Mouse (Mus musculus) urinary bladder, postnatal 4 days (tissue): ENCODE measurements around the gene Cmklr1.

Experiments used
- DNase-seq, 2 experiments: peaks; one replicate each; pipeline ENCODE4 v3.0.0; 2021 to 2022; ENCODE audit warnings: low spot score in 2 of 2

The Cmklr1 gene

GRCm38 (mm10) chr5:113652215-113652614 is 2.0 kb upstream of the Cmklr1 start:
- no peak for DNase-seq

DNA sequence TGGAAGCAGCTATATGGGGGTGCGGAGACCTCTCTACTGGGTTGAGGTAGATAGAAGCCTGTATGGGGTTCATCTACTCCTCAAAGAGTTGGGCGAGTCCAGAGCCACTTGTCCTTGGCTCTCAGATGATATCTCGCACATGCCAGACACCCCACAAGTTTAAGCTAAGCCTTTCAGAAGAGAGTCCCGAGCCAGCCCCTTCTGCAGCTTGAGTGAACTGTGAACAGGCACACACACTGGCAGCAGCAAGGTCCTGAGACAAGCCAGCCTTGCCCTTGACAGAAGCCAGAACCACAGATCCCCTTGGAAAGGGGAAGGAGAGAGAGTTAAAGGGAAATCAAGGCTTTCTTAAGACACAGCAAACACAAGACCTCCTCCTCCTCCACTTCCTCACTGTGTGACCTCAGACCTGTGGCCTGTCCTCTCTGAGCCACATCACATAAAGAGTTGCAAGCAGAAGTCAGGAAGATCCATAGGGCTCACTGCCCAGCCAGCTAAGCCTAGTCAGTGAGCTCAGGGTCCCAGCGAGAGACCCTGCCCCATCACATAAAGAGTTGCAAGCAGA is 1.5 kb downstream of the Cmklr1 start:
- DNase-seq, result no peak

- DNase-seq, result no peak
These were observed 3.1 kb downstream of the Cmklr1 start for GRCm38 (mm10) chr5:113647141-113647540.

- DNase-seq, result no peak
These were observed 5.7 kb downstream of the Cmklr1 start for GRCm38 (mm10) chr5:113644520-113644919.

DNA sequence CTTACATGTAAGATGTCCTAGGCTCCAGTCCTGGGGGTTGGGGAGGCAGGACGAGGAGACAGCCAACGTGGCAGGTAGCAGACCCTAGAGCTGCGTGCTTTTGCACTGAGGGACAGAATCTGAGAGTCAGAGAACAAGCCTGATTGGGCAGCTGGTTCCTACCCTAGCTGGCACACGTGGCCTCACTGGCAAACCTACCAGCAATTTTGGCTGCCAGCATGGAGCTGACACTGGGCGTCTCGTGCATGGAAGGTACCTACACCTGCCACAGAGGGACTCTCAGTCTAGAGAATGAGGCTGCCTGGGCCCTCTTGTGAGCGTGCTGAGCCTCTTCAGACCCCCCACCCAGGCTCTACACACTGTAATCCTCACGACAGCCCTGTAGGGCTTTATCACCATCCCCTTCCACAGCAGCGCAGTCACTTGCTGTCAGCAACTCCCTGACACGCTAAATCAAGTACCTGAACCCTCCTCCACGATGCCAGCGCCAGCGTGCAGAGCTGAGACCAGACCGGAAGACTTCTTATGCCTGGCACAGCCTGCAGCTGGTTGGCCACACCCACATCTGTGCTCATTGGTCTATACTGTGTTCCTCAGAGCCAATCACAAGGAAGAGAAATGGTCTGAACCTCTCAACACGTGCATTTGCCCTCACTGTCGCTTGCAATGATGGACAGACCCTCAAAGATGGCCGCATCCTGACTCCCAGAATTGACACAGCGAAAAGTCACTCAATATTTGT is 6.9 kb downstream of the Cmklr1 start:
- no peak for DNase-seq

DNA sequence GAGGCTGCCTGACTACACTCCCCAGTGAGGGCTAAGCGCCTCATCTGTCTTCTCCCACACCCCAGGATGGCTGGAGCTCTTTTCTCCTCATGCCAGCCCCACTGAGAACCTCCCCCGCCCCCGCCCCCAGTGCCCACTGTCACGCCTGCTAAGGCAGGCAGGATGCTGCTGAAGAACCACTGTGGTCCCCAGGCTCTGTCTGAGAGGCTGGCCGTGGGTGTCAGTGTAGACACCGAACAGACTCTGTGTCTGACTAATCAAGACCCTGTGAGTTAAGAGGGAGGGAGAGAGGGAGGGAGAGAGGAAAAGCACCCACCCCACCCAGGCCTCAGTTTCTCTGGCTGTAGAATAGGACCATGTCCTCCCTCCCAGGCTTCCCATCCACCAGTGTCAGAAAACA is 9.2 kb downstream of the Cmklr1 start:
- DNase-seq, result no peak

DNA sequence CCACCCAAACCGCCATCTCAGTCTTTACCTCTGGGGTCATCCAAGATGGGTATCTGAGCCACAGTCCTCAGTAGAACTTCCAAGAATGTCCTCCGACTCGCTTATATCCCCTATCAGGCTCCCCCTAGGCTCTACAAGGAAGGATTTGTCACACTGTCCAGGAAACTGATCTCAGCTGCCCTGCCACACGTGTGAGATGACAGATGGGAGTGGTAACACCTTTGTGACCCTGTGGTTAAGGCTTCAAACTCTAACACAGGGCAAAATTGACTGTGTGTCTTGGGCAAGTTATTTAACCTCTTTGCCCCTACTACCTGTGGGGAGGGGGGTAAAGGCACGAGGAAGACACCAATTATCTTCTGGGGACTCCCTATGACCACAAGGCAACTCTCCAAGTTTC is 11.1 kb downstream of the Cmklr1 start:
- DNase-seq, result no peak

DNA sequence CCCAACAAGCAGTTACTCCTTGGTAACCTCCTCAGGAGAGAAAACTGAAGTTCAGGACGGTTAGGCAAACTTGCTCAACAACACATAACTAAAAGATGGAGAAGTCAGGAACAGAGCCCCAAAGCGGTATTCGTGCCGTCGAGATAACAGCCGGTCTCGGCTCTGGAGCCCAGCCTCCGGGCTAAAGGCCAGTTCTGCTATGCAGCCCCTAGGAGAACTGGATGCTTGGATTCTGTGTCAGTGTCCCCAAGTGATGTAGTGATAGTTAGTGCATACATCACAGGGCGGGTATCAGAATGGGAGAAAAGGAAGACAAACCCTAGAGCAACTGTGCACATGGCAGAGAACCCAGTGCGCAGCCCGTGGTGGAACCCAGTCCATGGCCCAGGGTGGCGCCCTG is 12.2 kb downstream of the Cmklr1 start:
- DNase-seq, result no peak

DNA sequence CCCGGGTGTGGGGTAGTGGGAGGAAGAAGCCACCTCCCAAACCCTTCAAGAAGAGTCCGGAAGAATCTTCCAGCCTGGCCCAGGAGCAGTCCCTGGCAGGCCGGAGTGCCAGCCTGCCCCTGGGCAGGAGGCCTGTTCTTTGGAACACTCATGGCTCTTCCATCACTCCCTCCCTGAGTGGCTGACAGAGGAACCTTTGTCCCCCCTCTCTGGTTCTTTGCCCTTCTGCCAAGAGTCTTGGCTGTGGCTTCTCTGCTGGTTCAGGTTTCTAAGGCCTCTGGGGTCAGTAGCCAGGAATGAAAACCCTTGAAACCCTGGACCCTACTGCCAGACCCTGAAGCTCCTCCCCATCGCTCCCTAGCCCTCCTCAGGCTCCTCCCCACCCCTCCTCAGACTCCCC is 12.6 kb downstream of the Cmklr1 start:
- no peak for DNase-seq

GRCm38 (mm10) chr5:113635861-113636565 is 14.2 kb downstream of the Cmklr1 start:
- no peak for DNase-seq

DNA sequence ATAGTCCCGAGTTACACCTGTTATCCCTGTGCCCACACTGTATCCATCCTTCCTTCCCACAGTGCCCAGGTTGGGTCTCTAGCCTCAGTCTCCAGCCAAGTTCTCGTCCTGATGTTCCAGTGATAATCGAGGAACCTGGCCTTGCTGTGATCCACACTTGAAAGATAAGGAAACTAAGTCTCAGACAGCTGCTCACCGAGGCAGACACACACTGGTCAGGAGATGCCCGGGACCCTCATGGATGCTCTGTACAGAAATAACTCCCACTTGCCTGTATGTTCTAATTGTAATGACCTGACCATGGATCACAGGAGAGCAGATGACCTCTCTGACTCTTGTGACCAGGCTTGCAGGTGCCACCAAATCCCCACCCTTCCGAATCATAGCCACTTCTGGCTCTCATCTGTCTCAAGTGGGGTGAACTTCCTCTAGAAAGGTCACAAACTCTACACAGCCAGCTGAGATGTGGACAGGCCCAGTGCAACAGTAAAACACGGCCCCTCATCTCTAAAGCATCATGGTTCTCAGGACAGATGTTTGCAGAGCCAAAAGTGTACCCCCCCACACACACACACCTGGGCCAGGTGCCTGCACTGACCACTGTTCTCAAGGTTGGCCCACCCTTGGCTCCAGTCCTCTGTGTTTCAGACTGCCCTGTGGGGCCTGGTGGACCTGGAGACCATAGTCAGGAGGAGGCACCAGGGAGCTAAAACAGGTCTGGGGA is 15.2 kb downstream of the Cmklr1 start:
- no peak for DNase-seq

DNA sequence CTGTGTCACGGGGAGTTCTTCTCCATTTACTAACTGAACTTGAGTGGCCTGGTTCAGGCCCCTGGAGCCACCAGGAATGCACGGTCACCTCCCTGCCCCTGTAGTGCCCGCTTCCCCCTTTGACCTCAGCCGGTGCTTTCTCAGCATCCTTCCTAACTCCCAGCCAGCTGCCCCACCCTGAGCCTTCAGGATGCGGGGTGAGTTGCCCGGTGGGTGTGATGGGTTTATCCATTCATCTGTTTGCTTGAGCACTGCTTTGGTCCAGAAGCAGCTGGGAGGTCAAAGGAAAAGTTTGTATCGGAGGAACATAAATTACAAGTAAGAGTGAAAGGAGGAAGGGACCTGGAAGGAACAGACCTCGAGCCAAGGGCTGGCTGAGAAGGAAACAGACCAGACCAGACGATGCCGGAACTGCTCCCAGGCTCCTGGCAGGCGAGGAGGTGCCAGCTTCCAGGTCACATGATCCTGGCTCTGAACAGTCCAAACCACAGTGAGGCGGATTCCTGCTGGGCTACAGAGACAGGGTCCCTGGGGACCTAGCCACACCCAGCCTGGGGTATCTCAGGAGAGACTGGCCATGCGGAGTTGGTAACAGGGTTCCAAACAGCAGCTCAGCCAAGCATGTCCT is 16.1 kb downstream of the Cmklr1 start:
- DNase-seq, result no peak

GRCm38 (mm10) chr5:113633037-113633714 is 17.1 kb downstream of the Cmklr1 start:
- DNase-seq, result peak in 1 of 2 experiments; percentile 37

- no peak for DNase-seq
These were observed 20.1 kb downstream of the Cmklr1 start for GRCm38 (mm10) chr5:113630116-113630515.

DNA sequence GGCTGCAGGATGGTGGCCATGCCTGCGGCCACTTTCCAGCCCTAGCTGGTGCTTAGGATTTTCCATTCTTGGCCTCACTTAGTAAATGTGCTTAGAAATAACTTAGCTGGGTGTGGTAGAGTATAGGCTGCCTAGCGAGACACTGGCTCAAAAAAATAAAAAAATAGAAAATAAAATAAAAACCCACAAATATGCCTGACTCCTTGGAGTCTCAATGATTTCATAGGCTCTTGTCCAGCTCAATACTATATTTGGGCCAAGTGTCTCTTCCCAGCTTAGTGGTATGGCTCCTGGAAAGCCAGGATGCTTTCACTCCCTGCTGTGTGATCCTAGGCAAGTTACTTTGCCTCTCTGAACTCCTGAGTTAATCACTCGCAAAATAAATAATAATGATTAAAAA is 21.0 kb downstream of the Cmklr1 start:
- no peak for DNase-seq

DNA sequence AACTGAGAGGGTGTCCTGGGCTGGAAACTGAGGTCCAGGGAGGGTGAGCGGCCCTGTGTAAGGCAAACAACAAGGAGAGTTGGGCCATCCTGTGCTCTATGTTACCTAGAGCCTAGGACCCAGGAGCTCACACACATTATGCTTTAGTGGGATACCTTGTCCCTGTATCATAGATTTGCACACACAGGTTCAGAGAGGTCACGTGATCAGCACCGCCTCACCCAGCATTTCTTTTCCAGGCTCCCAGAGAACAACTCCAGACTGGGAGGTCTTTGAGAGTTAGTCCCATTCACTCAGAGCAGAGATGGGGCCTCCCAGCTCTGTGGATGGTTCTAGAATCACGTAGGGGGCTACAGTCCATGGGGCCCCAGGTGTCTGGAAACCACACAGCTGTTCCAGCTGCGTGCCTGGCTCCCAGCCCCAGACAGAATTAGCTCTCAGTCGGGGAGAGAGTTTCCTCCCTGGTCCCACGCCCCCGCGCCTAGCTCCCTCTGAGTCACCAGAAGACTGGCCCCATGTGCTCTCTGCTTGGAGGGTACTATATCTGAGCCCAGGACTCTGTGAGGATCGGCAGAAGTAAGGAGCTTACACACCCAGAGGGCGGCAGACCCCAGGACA is 22.3 kb downstream of the Cmklr1 start:
- DNase-seq, result peak; percentile 60 to 73

- no peak for DNase-seq
These were observed 23.2 kb downstream of the Cmklr1 start for GRCm38 (mm10) chr5:113626991-113627390.

GRCm38 (mm10) chr5:113626352-113626751 is 23.9 kb downstream of the Cmklr1 start:
- no peak for DNase-seq

DNA sequence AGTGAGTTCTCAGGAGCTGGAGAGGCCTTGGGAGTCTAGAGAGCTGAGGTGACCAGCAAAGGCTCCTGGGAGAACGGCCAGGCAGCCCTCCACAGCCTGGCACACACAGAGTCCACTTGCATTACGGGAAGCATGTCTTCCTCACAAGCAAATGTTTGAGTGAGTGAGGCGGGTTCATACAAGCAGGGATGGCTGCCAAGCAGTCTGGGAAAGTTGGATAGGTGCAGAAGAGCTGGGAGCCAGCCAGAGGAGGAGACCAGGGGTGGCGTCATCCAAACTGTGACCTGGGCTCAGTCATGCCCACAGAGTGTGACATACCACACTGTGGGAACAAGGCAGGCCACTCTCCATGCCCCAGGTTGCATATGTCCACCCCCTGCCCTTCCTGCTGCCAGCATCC is 25.2 kb downstream of the Cmklr1 start:
- DNase-seq, result no peak

DNA sequence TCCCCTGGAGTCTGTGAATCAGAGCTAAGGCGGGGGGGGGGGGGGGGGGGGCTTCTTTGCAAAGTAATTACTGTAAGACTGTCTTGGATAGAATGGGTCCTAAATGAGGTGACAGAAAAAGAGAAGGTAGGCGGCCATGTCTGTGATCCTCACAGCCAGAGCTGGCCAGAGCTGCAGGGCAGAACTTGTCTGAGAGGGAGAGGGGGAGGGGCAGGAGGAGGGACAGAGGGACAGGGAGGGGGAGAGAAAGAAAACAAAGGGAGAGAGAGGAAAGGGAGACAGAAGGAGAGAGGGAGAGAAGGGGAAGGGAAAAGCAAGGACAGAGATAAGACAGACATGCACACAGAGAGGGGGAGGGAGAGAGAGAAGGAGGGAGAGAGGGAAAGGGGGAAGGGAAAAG is 27.2 kb downstream of the Cmklr1 start:
- DNase-seq, result no peak

DNA sequence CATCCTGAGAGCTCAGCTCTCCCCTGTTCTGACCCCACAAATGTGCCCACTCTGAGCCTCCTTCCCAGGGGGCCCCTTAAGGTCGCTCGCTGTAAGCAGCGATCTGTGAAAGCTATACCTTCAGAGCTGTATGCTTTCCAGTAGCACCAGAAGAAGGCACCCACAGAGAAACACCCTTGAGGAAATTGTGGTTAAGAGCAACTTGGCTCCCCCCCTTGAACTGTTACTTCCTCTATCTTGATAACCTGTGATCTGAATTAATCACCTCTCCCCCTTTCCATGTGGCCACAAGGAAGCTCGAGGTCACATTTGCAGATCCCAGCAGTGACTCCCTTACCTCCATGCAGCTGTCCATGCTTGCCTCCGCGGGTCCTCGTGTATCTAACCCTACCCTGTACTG is 29.2 kb downstream of the Cmklr1 start:
- DNase-seq, result no peak
